Mouse (Mus musculus): Measurements from ENCODE around the gene Cfap65.

The Cfap65 gene

DNA sequence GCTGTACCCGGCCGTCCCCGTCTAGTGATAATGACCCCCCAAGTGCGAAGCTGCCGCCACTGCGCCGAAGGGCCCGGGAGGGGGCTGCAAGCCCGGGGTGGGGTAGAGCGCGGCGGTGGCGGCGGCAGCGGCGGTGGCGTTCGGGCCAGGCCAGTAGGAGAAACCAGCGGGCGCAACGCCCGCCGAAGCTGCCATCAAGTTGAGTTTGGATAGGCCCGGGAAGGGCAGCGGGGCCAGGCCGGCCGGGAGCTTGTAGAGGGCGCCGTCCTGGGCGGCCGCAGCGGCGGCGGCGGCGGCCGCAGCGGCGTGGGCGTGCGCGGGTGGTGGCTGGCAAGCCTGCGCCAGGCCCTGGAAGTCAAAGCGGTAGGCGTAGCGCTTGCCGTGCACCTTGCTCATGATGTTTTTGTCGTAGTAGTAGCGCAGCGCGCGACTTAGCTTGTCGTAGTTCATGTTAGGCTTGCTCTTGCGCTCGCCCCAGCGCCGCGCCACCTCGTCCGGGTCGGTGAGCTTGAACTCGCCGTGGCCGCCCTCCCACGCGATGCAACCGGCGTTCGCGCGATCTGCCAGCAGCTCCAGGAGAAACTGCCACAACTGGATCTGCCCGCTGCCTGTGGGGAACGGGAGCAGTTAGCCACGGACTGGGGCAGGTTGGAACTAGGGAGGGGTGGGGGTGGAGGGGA, 53.2 kb downstream of the Cfap65 start:
- DNase-seq (ENCODE audit: low spot score), result no peak

DNA sequence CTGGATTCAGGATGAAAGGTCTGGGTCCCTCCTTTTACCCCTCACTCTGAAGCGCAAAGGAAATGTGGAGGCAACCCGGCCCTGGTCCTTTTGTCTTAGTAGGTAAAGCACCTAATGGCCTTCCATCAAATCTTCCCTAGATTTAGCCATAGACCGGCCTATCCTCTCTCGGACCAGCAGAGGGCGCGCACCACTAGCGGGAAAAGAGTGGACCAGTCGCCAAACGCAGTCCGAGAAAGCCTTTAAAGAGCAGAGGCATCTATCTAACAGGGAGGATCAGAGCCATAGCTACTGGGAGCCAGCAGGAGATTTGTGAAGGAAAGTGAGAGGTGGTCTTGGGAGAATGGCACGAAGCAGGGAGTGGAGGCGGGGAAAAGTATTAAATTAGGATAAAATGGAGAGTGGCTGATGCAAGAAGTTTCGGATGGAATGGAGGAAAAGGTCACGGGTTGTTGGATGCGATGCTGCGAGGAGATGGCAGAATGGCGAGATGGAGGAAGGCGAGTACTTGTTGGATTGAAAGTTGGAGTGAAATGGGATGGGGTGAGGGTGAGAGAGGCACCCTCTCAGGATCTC, 54.5 kb downstream of the Cfap65 start:
- DNase-seq (ENCODE audit: low spot score), result peak; percentile 28

DNA sequence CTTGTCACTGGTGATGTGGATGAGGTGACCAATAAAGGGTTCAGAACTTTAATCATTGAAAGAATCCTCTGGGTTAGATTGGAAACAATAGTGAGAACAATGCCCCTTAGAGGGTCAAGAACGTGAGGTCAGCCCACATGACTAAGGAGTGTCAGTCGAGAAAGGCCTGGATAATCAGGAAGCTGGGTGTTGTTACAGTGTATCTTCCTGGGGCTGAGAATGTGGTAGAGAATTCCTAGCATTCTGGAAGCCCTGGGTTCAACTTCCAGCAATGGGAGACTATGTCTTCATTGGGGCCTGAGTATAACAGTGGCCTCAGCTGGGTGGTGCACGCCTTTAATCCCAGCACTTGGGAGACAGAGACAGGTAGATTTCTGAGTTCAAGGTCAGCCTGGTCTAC, 58.2 kb downstream of the Cfap65 start:
- no peak for DNase-seq (ENCODE audit: low spot score)

DNA sequence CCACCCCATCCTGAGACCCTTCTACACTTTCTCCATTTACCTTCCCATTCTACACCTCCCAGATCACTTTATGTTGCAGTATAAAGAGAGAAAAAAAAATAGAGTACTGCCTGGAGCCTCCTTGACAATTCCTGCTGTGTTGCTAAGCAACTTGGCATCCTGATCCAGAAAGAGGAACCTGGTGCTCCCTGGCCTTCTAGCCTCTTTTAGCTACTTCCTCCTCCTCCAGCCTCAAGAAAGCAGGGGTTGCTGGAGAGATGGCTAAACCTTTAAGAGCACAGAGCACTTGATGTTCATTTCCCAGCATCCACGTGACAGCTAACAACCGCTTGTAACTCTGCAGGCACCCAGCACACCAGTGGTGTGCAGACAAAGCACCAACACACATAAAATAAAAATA, 63.2 kb downstream of the Cfap65 start:
- no peak for DNase-seq (ENCODE audit: low spot score)

DNA sequence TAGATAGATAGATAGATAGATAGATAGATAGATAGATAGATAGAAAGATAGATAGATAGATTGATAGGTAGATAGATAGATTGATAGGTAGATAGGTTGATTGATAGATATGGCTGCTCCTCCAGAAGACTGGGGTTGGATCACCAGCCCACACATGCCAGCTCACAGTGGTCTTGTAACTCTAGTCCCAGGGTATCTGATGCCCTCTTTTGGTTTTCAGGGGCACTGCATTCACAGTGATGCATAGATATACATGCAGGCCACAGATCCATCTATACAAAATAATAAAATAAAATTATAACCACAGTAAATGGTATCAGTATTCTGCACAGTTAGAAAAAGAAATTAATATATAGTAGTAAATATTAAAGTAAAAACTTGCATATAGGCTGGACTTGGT, 73.6 kb downstream of the Cfap65 start:
- DNase-seq (ENCODE audit: low spot score), result no peak

DNA sequence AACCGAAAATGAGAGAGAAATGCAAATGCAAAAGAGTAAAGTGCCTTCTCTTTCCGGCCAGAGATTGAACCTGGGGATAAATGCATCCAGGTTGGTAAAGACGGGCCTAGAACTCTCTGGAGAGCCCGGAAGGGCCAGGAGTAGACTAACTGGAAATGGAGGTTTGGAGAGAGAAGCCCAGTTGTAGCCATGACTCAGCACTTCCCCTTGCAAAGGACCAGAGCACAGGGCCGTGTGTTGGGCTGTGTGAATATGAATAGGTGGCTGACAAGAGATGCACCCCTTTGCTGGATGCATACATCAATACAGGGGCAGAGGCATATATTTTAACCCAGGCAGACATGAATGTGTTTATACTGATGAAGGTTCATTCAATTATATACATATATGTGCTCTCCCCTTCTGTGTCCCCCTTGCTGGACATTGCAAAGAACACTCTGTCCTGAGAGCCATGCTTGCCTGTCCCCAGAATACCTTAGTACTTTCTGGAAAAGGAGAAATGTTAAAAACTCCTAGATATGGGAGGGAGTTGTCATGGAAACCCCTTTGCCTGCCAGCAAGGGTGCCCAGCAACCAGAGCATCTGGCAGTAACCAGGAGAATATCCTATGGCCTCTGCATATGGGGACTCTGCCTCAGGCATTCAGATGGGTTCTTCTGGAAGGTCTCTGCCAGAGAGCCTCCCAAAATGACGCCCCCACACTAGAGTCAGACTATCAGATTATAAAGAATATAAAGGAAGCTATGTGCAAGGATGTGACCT, 76.0 kb downstream of the Cfap65 start:
- DNase-seq (ENCODE audit: low spot score), result no peak

DNA sequence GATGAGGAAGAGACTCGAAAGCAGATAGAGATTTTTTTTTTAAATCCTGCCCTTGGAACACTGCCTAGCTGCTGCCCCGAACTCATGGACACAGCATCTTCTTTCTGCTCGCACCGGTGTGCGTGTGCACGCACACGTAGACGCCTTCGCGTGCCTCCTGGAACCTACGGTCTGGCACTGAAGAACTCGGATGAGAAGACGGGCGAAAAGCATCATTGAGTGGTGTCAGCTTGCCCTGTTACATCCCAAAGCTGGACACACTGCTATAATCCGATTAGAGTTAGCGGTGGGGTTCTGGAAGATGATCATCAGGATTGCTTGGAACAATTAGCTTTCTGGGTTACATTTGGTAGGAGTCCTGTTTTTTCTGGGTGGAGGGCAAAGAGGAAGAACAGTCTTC, 76.6 kb downstream of the Cfap65 start:
- DNase-seq (ENCODE audit: low spot score), result no peak

DNA sequence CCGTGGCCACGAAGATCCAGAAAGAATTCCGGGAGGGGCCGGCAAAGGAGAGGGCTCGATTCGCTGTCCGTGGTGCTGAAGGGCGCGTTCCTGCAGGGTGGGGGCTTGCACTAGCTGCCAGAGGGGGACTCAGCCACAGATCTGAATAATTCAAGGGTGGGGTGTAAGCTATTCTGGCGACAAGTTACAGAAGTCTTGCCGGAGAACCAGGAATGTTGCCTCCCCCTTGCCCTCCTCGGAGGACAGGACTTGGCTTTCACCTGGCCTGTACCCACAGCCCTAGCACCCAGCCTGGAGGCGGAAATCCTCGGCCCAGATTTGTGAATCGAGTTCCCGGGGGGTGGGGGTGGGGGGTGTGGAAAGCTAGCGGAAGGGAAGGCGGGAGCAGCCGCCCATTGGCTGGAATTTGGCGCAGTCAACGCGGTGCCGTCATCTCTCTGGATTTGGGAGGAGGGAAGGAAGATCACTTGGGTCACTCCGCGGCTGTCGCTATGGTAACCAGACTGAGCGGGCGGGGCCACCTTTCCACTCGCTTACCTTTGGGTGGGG, 77.2 kb downstream of the Cfap65 start:
- DNase-seq (ENCODE audit: low spot score), result peak; percentile 36

DNA sequence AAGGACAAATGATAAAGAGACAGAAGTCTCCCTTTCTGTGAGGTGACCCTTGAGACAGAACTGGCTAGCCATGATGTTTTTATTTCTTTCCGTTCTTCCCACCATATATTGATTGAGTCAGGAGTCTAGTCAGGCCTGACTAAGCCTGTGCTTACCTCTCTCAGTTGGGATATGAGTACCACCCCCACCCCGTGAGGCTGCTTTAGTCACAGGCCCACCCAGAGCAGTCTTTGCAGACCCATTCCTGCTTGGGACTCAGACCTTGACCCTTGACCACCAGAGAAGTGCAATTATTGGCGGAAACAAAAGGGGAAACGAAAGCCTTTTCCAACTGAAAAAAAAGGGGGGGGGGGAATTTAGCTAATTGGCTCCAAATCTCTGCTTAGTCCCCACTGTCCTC, 77.7 kb downstream of the Cfap65 start:
- DNase-seq (ENCODE audit: low spot score), result no peak

DNA sequence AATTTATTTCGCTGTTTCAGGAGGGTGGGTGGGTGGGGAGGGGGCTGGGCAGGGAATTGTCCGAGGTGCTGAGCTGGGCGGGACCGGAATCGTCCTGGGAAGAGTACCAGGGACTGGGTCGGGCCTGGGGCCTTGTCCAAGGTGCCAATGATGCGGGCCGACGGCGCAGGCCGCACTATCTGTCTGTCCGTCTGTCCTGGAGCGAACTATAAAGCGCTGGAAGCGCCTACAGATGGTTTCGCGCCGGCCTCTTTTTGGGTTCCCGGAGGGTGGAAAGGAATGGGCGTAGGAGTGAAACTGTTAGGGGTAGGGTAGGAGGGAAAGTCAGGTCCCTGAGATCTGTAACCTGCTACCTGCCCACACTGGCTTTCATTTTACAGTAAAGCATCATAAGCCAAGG, 78.2 kb downstream of the Cfap65 start:
- no peak for DNase-seq (ENCODE audit: low spot score)

DNA sequence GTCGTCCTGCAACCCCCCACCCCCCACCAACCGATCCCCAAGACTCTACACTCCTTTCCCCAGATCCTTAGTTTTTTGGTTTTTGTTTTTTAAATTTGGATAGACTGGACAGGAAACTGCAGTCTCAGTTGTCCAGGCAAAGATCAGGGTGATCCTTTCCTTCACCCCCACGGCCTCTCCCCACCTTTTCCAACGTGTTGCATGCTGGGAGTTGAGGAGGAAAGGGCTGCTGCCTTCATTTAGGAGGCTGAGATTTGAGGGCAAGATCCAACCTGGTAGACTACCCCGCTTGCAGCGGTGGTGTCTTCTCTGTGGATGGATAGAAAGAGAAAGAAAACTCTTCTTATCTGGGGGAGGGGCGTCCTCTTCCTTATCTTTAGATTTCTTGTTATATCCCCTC, 78.6 kb downstream of the Cfap65 start:
- DNase-seq (ENCODE audit: low spot score), result no peak

DNA sequence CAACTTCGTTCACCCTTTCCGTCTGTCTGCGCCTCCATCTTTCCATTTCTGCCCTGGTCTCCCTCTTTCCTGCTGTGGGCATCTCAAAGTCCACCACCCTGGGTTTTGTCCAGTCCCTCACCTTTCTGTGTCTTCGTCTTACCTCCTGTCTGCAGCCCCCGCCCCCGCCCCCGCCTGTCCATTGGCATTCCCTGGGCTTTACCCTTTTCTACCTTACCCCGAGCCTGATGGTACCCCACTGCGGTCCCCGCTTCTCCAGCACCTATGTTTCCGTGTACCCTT, 79.0 kb downstream of the Cfap65 start:
- no peak for DNase-seq (ENCODE audit: low spot score)

DNA sequence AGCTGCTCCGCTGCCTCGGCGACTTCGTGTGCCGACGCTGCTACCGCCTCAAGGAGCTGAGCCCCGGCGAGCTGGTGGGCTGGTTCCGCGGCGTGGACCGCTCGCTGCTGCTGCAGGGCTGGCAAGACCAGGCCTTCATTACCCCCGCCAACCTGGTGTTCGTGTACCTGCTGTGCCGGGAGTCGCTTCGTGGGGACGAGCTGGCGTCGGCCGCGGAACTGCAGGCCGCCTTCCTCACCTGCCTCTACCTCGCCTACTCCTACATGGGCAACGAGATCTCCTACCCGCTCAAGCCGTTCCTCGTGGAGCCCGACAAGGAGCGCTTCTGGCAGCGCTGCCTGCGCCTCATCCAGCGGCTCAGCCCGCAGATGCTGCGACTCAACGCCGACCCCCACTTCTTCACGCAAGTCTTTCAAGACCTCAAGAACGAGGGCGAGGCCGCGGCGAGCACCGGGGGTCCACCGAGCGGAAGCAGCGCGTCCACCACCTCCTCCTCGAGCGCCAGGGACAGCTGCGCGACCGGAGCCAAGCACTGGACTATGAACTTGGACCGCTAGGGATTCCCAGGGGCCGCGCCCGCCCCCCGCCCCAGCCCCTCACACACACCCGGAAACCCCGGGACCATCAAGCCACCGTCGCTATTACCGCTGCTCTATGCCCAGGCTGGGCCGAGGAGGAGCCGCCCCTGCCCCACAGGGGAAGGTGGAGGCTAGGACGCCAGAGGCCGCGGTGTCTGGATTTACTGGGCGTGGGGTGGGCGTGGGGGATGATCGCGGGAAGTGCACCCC, 79.6 kb downstream of the Cfap65 start:
- DNase-seq (ENCODE audit: low spot score), result no peak

DNA sequence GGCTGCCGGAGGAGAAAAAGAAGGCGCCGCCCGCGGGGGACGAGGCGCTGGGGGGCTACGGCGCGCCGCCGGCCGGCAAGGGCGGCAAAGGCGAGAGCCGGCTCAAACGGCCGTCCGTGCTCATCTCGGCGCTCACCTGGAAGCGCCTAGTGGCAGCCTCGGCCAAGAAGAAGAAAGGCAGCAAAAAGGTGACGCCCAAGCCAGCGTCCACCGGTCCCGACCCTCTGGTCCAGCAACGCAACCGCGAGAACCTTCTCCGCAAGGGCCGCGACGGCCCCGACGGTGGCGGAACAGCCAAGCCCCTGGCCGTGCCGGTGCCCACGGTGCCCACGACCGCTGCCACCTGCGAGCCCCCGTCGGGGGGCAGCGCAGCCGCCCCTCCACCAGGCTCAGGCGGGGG, 80.2 kb downstream of the Cfap65 start:
- DNase-seq (ENCODE audit: low spot score), result peak; percentile 5

DNA sequence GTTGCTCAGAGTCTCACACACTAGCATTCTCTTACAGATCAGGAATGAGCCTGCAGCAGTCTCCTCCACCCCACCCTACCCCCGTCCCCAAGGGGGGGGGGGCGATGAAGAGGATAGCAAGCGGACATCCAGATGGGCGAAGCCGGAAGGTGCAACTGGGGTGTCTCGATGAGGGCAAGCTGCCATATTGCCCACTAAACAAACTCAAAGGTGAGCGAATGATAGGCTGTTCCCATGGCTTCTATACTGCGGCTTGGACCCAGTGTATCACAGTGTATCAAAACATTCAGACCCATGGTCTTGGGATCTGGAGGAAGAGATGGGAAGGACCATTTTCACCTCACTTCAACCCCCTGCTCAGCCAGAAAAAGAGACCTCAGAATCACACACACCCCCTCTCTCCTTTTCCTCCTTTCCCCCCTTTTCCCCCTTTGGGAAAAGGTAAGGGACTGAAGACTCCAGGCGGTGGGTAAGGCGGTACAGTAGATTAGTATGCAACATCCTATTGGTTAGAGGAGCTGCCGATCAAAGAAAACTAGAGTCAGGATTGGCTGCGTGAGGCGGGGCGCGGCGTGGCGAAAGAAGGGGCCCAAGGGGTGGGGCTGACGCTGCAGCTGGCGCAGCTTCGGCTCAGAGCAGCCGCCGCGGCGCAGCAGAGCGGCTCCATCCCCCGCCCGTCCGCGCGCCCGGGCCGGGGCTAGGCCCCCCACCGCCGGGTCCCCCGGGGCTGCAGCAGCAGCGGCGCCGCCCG, 80.9 kb downstream of the Cfap65 start, which contains the start of gene Cdk5r2:
TSS of gene Cdk5r2 (plus strand) at position 629 of the 751 bp plus-strand sequence.
- DNase-seq (ENCODE audit: low spot score), result peak; percentile 48

All from ovary, postnatal 10 days (tissue).